10 mouse cellular contexts compared by ENCODE assay signal in the genomic region with DNA sequence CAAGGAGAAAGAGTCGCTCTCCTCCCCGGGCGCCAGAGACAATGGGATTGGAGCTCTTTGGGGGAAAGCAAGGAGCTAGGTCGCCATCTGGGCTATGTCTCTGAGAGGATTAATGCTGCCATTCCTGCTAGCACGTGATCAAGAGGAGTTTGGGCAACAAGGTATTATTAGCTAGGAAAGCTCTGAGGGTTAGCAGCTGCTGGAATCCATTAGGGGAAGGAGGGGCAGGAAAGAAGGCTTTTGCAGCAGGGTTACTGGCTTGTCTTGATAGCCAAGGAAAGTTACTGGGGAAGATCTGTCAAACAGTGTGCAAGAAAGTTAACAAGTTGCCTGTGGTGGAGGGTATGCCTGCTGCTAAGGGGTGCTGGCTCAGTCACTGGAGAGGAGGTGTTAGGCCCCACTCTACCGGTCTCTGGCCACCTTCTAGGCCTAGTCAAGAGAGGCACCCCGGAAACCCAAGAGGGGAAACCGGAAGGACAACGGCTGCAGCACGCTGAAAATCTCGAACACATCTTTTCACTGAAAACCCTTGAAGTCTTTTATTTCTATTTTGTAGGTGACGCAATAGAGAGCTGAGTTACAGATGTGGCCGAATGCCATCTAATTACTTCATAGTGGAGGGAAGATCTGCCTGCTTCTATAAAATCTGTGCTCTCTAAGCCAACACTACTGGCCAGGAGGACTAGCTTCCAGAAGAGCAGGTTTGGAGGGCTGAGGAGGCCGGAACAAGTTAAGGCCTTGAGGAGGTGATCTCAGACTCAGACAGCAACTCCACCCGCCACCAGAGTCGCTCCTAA.
A peak's percentile ranks its signal among the peaks of the same experiment; 100 is the strongest.
DNase-seq lines count a peak whose midpoint lies in the region; ATAC-seq and TF ChIP-seq lines count a peak whose summit lies in the region.
"Had no signal": no experiment of that assay in that cellular context is flagged by ENCODE, and none has a peak within 500 bp of the region (broad histone marks: within the 10 kb centered on the region; RNA-seq: fewer than 3 reads in every experiment).

No protein-coding gene starts in this region.

- 0 out of 2 replicates have a peak overlapping the region, but pooled peaks have one; percentile 48 for H3K27ac ChIP-seq in lung, embryonic 15.5 days
- no peak overlapping the region for H3K27ac ChIP-seq in lung, postnatal 0 days (ENCODE audit: low read length)
- H3K27ac ChIP-seq in stomach, embryonic 15.5 days = peak overlapping the region; percentile 52
- H3K27ac ChIP-seq in cerebellum, adult 2 months (ENCODE audit: insufficient read depth, low read length) = no peak overlapping the region

- no peaks in the 10 kb centered on the region for H3K9me3 ChIP-seq in lung, embryonic 15.5 days
- H3K9me3 ChIP-seq in lung, postnatal 0 days (ENCODE audit: low read length) = no peaks in the 10 kb centered on the region
- no peaks in the 10 kb centered on the region for H3K9me3 ChIP-seq in stomach, embryonic 15.5 days

- H3K4me2 ChIP-seq in lung, embryonic 15.5 days = no peak overlapping the region
- H3K4me2 ChIP-seq in lung, postnatal 0 days (replicated peaks; ENCODE audit: low read depth, low read length) = no peak overlapping the region
- H3K4me2 ChIP-seq in stomach, embryonic 15.5 days = no peak overlapping the region

- no peak overlapping the region for H3K4me3 ChIP-seq in lung, embryonic 15.5 days
- H3K4me3 ChIP-seq in lung, postnatal 0 days (ENCODE audit: low read depth, low read length) = no peak overlapping the region
- no peak overlapping the region for H3K4me3 ChIP-seq in stomach, embryonic 15.5 days (replicated peaks)
- H3K4me3 ChIP-seq in cerebellum, adult 2 months (replicated peaks; ENCODE audit: insufficient read depth, low read depth, low read length) = no peak overlapping the region
- H3K4me3 ChIP-seq: megakaryocyte, embryonic 14.5 days had no signal

- peaks cover 8% of the 10 kb centered on the region for H3K4me1 ChIP-seq in lung, embryonic 15.5 days
- H3K4me1 ChIP-seq in lung, postnatal 0 days (ENCODE audit: insufficient read depth, low read depth, low read length) = no peaks in the 10 kb centered on the region
- H3K4me1 ChIP-seq in stomach, embryonic 15.5 days = 0 out of 2 replicates have a peak, but pooled peaks cover 6% of the 10 kb centered on the region
- no peaks in the 10 kb centered on the region for H3K4me1 ChIP-seq in cerebellum, adult 2 months (ENCODE audit: control insufficient read depth, insufficient read depth, low read length)
- H3K4me1 ChIP-seq: megakaryocyte, embryonic 14.5 days had no signal

- no peaks in the 10 kb centered on the region for H3K36me3 ChIP-seq in lung, embryonic 15.5 days
- H3K36me3 ChIP-seq in lung, postnatal 0 days (ENCODE audit: insufficient read depth, low read length) = no peaks in the 10 kb centered on the region
- H3K36me3 ChIP-seq in stomach, embryonic 15.5 days = no peaks in the 10 kb centered on the region

- no peak for TF ChIP-seq CTCF in lung, postnatal 0 days (IDR thresholded peaks at IDR 0.05)
- TF ChIP-seq CTCF in cerebellum, adult 2 months (IDR thresholded peaks at IDR 0.05; ENCODE audit: borderline replicate concordance, insufficient read depth, low read depth, low read length) = no peak

- no peak for TF ChIP-seq EP300 in lung, postnatal 0 days (IDR thresholded peaks at IDR 0.05)

- TF ChIP-seq POLR2A in cerebellum, adult 2 months (IDR thresholded peaks at IDR 0.05; ENCODE audit: borderline replicate concordance, insufficient read depth, low read length) = no peak

- peak; percentile 55; the same call in 1 of the 2 replicates for ATAC-seq in lung, embryonic 15.5 days (ENCODE audit: borderline replicate concordance, extremely low read depth, low FRiP score, low TSS enrichment)
- peak; percentile 74 for ATAC-seq in lung, postnatal 0 days
- ATAC-seq in stomach, embryonic 15.5 days (ENCODE audit: insufficient read depth, low FRiP score, low read depth) = peak; percentile 56
- ATAC-seq: Patski had no signal

- no peaks in the 10 kb centered on the region for H3K27me3 ChIP-seq in lung, embryonic 15.5 days
- H3K27me3 ChIP-seq in lung, postnatal 0 days (replicated peaks; ENCODE audit: insufficient read depth, low read length) = no peaks in the 10 kb centered on the region
- no peaks in the 10 kb centered on the region for H3K27me3 ChIP-seq in stomach, embryonic 15.5 days (replicated peaks)
- H3K27me3 ChIP-seq in cerebellum, adult 2 months (ENCODE audit: control insufficient read depth, insufficient read depth, low read length) = no peaks in the 10 kb centered on the region; the same call in 1 of the 2 replicates
- H3K27me3 ChIP-seq: megakaryocyte, embryonic 14.5 days had no signal

- no peak overlapping the region for H3K9ac ChIP-seq in lung, embryonic 15.5 days
- H3K9ac ChIP-seq in lung, postnatal 0 days (replicated peaks; ENCODE audit: low read depth) = no peak overlapping the region
- no peak overlapping the region for H3K9ac ChIP-seq in stomach, embryonic 15.5 days

- 44% methylated on average over 16 of the region's 16 CpGs for WGBS in lung, embryonic 15.5 days
- 41% methylated on average over 16 of the region's 16 CpGs for WGBS in lung, postnatal 0 days
- 43% methylated on average over 16 of the region's 16 CpGs for whole genome bisulfite sequencing in stomach, embryonic 15.5 days
- WGBS in cerebellum, adult 2 months = 77% methylated on average over 16 of the region's 16 CpGs

- no peak for DNase-seq in lung, postnatal 25 days (ENCODE audit: low spot score)
- DNase-seq in heart, adult 9 months (ENCODE audit: low spot score in 2 of 2) = peak; percentile 15 to 46
- DNase-seq in lung, postnatal 0 days (ENCODE audit: low spot score) = peak; percentile 66
- no peak for DNase-seq in cerebellum, postnatal 4 days (ENCODE audit: low spot score in 2 of 2)
- DNase-seq in natural killer cell, adult 2 months (ENCODE audit: low spot score in 2 of 2) = no peak
- no peak for DNase-seq in cerebellum, adult 2 months

Comparison
In these comparisons a context has a peak if more than half of its experiments do, and no peak if none do; other contexts are left out.
1. H3K27ac ChIP-seq: peak in lung, embryonic 15.5 days (single experiment) and stomach, embryonic 15.5 days (single experiment); none in lung, postnatal 0 days (single experiment) and cerebellum, adult 2 months (single experiment).
2. DNase-seq: peak in heart, adult 9 months (2 of 2) and lung, postnatal 0 days (single experiment); none in lung, postnatal 25 days (single experiment), cerebellum, postnatal 4 days (0 of 2), natural killer cell, adult 2 months (0 of 2) and cerebellum, adult 2 months (0 of 2).
3. Peak in every context shown above with its lines, with median percentiles within 50 percentile points of each other: ATAC-seq.